Mouse (Mus musculus) liver, embryonic 13.5 days (tissue): ENCODE data around the gene Olfr266. TPM values are rescaled to one million over a fixed set of nuclear protein-coding genes. Genes with fewer than 3 reads are reported as not detected.

ENCODE experiments used
- polyA plus RNA-seq: library from polyadenylated mRNA; unstranded; fragments of >200 nt; fragmentation: Nextera tagmentation; extraction: Ambion mirVana; gene quantifications from 2 replicates; pipeline ENCODE4 v1.2.1, GENCODE M21; 2015

Gene Olfr266
- polyA plus RNA-seq, 1 experiment from 2014 or later = not detected

Other genes starting within 250 kb of the Olfr266 start
- 3.6 and 5.6 TPM in 2 replicates for gene Lrif1, start 141.3 kb downstream of the Olfr266 start, polyA plus RNA-seq
- 18.0 and 21.9 TPM in 2 replicates for gene Cd53, start 36.1 kb downstream of the Olfr266 start, polyA plus RNA-seq
- 1.4 and 1.7 TPM in 2 replicates for gene Kcna3, start 209.9 kb upstream of the Olfr266 start, polyA plus RNA-seq